17 mouse cellular contexts compared by ENCODE assay signal in the genomic region with DNA sequence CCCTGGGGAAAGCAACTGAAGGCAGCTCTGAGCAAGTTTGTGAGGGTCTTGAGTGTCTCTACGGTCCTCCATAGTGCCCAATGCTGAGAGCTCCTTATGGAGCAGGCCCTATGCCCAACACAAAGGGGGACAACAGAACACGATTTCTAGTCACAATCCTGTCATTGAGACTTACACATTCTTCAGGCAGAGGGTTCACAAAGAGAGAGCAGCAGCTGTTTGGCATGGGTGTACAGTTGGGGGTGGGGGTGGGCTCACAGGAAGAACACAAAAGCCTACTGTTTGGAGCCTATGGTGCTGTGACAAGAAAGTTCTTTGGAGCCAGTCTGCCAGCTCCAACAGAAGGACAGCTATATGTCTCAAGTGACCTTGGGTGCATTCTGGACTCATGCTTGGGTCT. TPM values are rescaled to one million over a fixed set of nuclear protein-coding genes. Genes with fewer than 3 reads are reported as not detected.
DNase-seq lines count a peak whose midpoint lies in the region; ATAC-seq and TF ChIP-seq lines count a peak whose summit lies in the region.
"Had no signal": no experiment of that assay in that cellular context is flagged by ENCODE, and none has a peak within 500 bp of the region (broad histone marks: within the 10 kb centered on the region; RNA-seq: fewer than 3 reads in every experiment).

No protein-coding gene starts in this region.

- WGBS in hindbrain, embryonic 12.5 days = 42% methylated on average over 2 of the region's 2 CpGs
- 50% methylated on average over 2 of the region's 2 CpGs for WGBS in midbrain, embryonic 13.5 days

- H3K36me3 ChIP-seq in hindbrain, embryonic 12.5 days = peaks cover 100% of the 10 kb centered on the region
- H3K36me3 ChIP-seq in midbrain, embryonic 13.5 days = peaks cover 97% of the 10 kb centered on the region

- no peaks in the 10 kb centered on the region for H3K9me3 ChIP-seq in hindbrain, embryonic 12.5 days (replicated peaks)
- no peaks in the 10 kb centered on the region for H3K9me3 ChIP-seq in midbrain, embryonic 13.5 days

- H3K27me3 ChIP-seq in hindbrain, embryonic 12.5 days = no peaks in the 10 kb centered on the region
- no peaks in the 10 kb centered on the region for H3K27me3 ChIP-seq in midbrain, embryonic 13.5 days

- H3K4me2 ChIP-seq in hindbrain, embryonic 12.5 days (replicated peaks) = no peak overlapping the region
- no peak overlapping the region for H3K4me2 ChIP-seq in midbrain, embryonic 13.5 days (replicated peaks)

- no peak for TF ChIP-seq POLR2A in brain, embryonic 14.5 days (IDR thresholded peaks at IDR 0.05; ENCODE audit: borderline replicate concordance, extremely low read depth, insufficient read depth, insufficient read length, poor library complexity, severe bottlenecking)

- H3K4me3 ChIP-seq in hindbrain, embryonic 12.5 days = no peak overlapping the region
- no peak overlapping the region for H3K4me3 ChIP-seq in midbrain, embryonic 13.5 days (replicated peaks)
- H3K4me3 ChIP-seq: left cerebral cortex, adult 2 months had no signal

- H3K4me1 ChIP-seq in hindbrain, embryonic 12.5 days = peaks cover 6% of the 10 kb centered on the region
- peaks cover 6% of the 10 kb centered on the region for H3K4me1 ChIP-seq in midbrain, embryonic 13.5 days (replicated peaks)

- intact Hi-C loops in left cerebral cortex, postnatal 36 days (cut with DNase I) = no loop called here

- no peak for DNase-seq in frontal cortex, postnatal 10 days (ENCODE audit: low spot score in 2 of 2)
- DNase-seq in brain, embryonic 14.5 days (ENCODE audit: low read depth) = peak; percentile 74
- DNase-seq in adrenal gland, postnatal 10 days = no peak
- DNase-seq in spleen, adult 12 weeks (ENCODE audit: low spot score) = no peak
- DNase-seq in left cerebral cortex, postnatal 36 days (ENCODE audit: low spot score in 2 of 2) = no peak
- DNase-seq: cerebellum, adult 18-20 months; embryo, embryonic 11 days; kidney, adult 11 months; kidney, postnatal 25 days; lung, postnatal 4 days; thymus, adult 2 months had no signal

- ATAC-seq in frontal cortex, adult (ENCODE audit: low TSS enrichment) = 0 out of 2 replicates have a peak, but pooled peaks have one; percentile 20
- peak; percentile 75 for ATAC-seq in hindbrain, embryonic 12.5 days (ENCODE audit: low FRiP score)
- peak; percentile 76 for ATAC-seq in midbrain, embryonic 13.5 days

- no peak overlapping the region for H3K9ac ChIP-seq in hindbrain, embryonic 12.5 days
- no peak overlapping the region for H3K9ac ChIP-seq in midbrain, embryonic 13.5 days (replicated peaks)
- H3K9ac ChIP-seq: liver, embryonic 14.5 days had no signal

- no peak for TF ChIP-seq CTCF in brain, embryonic 14.5 days (IDR thresholded peaks at IDR 0.05; ENCODE audit: borderline replicate concordance, extremely low read depth, insufficient read depth, insufficient read length)

- peak overlapping the region; percentile 68 for H3K27ac ChIP-seq in hindbrain, embryonic 12.5 days
- peak overlapping the region; percentile 76 for H3K27ac ChIP-seq in midbrain, embryonic 13.5 days
- H3K27ac ChIP-seq: left cerebral cortex, adult 2 months; liver, embryonic 14.5 days had no signal

RNA-seq across cellular contexts. Expression of a gene that starts 17.9 kb away (rescaled TPM):
- polyA plus RNA-seq in brain, embryonic 14.5 days (2012; rRNA removed) = 0.85 and 1.1 TPM in 2 replicates
- 1.6 and 1.9 TPM in 2 replicates for polyA plus RNA-seq in hindbrain, embryonic 12.5 days (2016; fragmentation: Nextera tagmentation; extraction: Ambion mirVana)
- 2.5 and 3.4 TPM in 2 replicates for polyA plus RNA-seq in midbrain, embryonic 13.5 days (2015; fragmentation: Nextera tagmentation; extraction: Ambion mirVana)
- total RNA-seq in adrenal gland, postnatal 10 days (2021) = not detected
- not detected for total RNA-seq in left cerebral cortex, postnatal 36 days (2021)
- total RNA-seq: granulocyte monocyte progenitor cell, adult 5-6 weeks; left cerebral cortex, adult 2 months had no signal
- polyA plus RNA-seq: liver, embryonic 14.5 days had no signal

RNA-seq across cellular contexts. Expression of a gene that starts 20.2 kb away (rescaled TPM):
- polyA plus RNA-seq in brain, embryonic 14.5 days (2012; rRNA removed) = 57.2 and 64.1 TPM in 2 replicates
- 27.5 and 28.7 TPM in 2 replicates for polyA plus RNA-seq in hindbrain, embryonic 12.5 days (2016; fragmentation: Nextera tagmentation; extraction: Ambion mirVana)
- polyA plus RNA-seq in midbrain, embryonic 13.5 days (2015; fragmentation: Nextera tagmentation; extraction: Ambion mirVana) = 33.9 and 35.3 TPM in 2 replicates
- 10 to 100 TPM in 1 of 2 experiments, 1 to 10 TPM in 1; 8.4 to 12.8 TPM for total RNA-seq in adrenal gland, postnatal 10 days (2021)
- total RNA-seq in left cerebral cortex, postnatal 36 days (2021) = 10 to 100 TPM; 77.1 to 79.7 TPM

RNA-seq across cellular contexts. Expression of a gene that starts 20.5 kb away (rescaled TPM):
- polyA plus RNA-seq in brain, embryonic 14.5 days (2012; rRNA removed) = 38.6 and 39.4 TPM in 2 replicates
- 34.5 and 34.9 TPM in 2 replicates for polyA plus RNA-seq in hindbrain, embryonic 12.5 days (2016; fragmentation: Nextera tagmentation; extraction: Ambion mirVana)
- polyA plus RNA-seq in midbrain, embryonic 13.5 days (2015; fragmentation: Nextera tagmentation; extraction: Ambion mirVana) = 26.6 and 28.4 TPM in 2 replicates
- total RNA-seq in adrenal gland, postnatal 10 days (2021) = 10 to 100 TPM; 41.9 to 44.0 TPM
- total RNA-seq in left cerebral cortex, postnatal 36 days (2021) = 10 to 100 TPM; 26.6 to 38.0 TPM

RNA-seq across cellular contexts. Expression of a gene that starts 32.8 kb away (rescaled TPM):
- not detected in 2 replicates for polyA plus RNA-seq in brain, embryonic 14.5 days (2012; rRNA removed)
- polyA plus RNA-seq in hindbrain, embryonic 12.5 days (2016; fragmentation: Nextera tagmentation; extraction: Ambion mirVana) = 0.57 TPM in 1 of 2 replicates, not detected in the other
- polyA plus RNA-seq in midbrain, embryonic 13.5 days (2015; fragmentation: Nextera tagmentation; extraction: Ambion mirVana) = 0.36 TPM in 1 of 2 replicates, not detected in the other
- not detected for total RNA-seq in adrenal gland, postnatal 10 days (2021)
- not detected for total RNA-seq in left cerebral cortex, postnatal 36 days (2021)
- total RNA-seq: granulocyte monocyte progenitor cell, adult 5-6 weeks; left cerebral cortex, adult 2 months had no signal
- polyA plus RNA-seq: liver, embryonic 14.5 days had no signal

Comparison
In these comparisons a context has a peak if more than half of its experiments do, and no peak if none do; other contexts are left out.
1. ATAC-seq: peak in every context shown above with its lines; median percentile 76 in midbrain, embryonic 13.5 days; 75 in hindbrain, embryonic 12.5 days; 20 in frontal cortex, adult.